Mouse (Mus musculus) liver, adult 2 months (tissue): ENCODE measurements around the gene Hoxd9. TPM values are rescaled to one million over a fixed set of nuclear protein-coding genes. Genes with fewer than 3 reads are reported as not detected.

Experiments used
- DNase-seq: peaks from one replicate; pipeline ENCODE4 v3.0.0-alpha.2; 2011; ENCODE audit warnings: low read depth, low spot score; ENCODE audit errors: extremely low read depth
- H3K27ac ChIP-seq: fragments of 200-500 bp; replicated peaks from 2 replicates; pipeline ENCODE4 v1.5.1; 2012; ENCODE audit warnings: low read depth, mild to moderate bottlenecking, control low read depth, inconsistent platforms, low read length; ENCODE audit not compliant: insufficient read depth
- H3K27me3 ChIP-seq: fragments of 200-500 bp; 2 replicates; pipeline ENCODE4 v1.6.1; 2012; ENCODE audit warnings: mild to moderate bottlenecking, moderate library complexity, low read length, inconsistent platforms; ENCODE audit not compliant: control insufficient read depth, insufficient read depth
- H3K36me3 ChIP-seq: fragments of 200-500 bp; 2 replicates; pipeline ENCODE4 v1.6.1; 2012; ENCODE audit warnings: low read length, inconsistent platforms; ENCODE audit not compliant: control insufficient read depth, insufficient read depth
- H3K4me1 ChIP-seq: fragments of 200-500 bp; 2 replicates; pipeline ENCODE4 v1.6.1; 2011; ENCODE audit warnings: low read length; ENCODE audit not compliant: control insufficient read depth, insufficient read depth
- H3K4me3 ChIP-seq: fragments of 200-500 bp; 2 replicates; pipeline ENCODE4 v1.5.1; 2011; ENCODE audit warnings: low read depth, mild to moderate bottlenecking, control low read depth, low read length, moderate library complexity; ENCODE audit not compliant: insufficient read depth
- H3K79me2 ChIP-seq: fragments of 200-500 bp; 2 replicates; pipeline ENCODE4 v1.6.1; 2012; ENCODE audit warnings: inconsistent platforms, mild to moderate bottlenecking, low read length, moderate library complexity; ENCODE audit not compliant: control insufficient read depth, insufficient read depth
- H3K9ac ChIP-seq: fragments of 200-500 bp; 2 replicates; pipeline ENCODE4 v1.6.1; 2012; ENCODE audit warnings: low read depth, mild to moderate bottlenecking, control low read depth, inconsistent platforms, low read length
- CTCF ChIP-seq: fragments of 200-500 bp; IDR thresholded peaks from 2 replicates; pipeline ENCODE4 v1.5.1; 2011; ENCODE audit warnings: low read depth, low read length, control low read depth
- POLR2A ChIP-seq: fragments of 200-500 bp; IDR thresholded peaks from 2 replicates; pipeline ENCODE4 v1.6.1; 2011; ENCODE audit warnings: low read length, control low read depth; ENCODE audit not compliant: insufficient read depth; ENCODE audit errors: extremely low read depth
- WGBS: fragments of 180-500 bp; shearing (Covaris S2); methylation state at CpG from one replicate; pipeline ENCODE4 v1.1.7; 2018; 5-methylcytosine and 5-hydroxymethylcytosine counted together
- polyA plus RNA-seq: library from polyadenylated mRNA; depleted of rRNA; stranded (reverse); fragments of >200 nt; gene quantifications from 2 replicates; pipeline ENCODE4 v1.2.3, GENCODE M21; 2012
- total RNA-seq: library from RNA; depleted of rRNA; stranded (reverse); fragments of >200 nt; gene quantifications from 2 replicates; pipeline ENCODE4 v1.2.3, GENCODE M21; 2014

Gene Hoxd9
- total and polyA plus RNA-seq, 2 experiments, result not detected

GRCm38 (mm10) chr2:74675666-74676282 is 21.8 kb upstream of the Hoxd9 start:
- no peak overlapping the region for H3K4me3 ChIP-seq
- no peaks in the 10 kb centered on the region for H3K36me3 ChIP-seq
- TF ChIP-seq CTCF (no peak), POLR2A (no peak)
- H3K27me3 ChIP-seq, result peaks cover 38% of the 10 kb centered on the region
- 9% methylated on average over 24 of the region's 24 CpGs for WGBS
- peaks cover 4% of the 10 kb centered on the region; the same call in 1 of the 2 replicates for H3K4me1 ChIP-seq
- H3K27ac ChIP-seq, result no peak overlapping the region
- DNase-seq, result no peak
- no peak overlapping the region for H3K9ac ChIP-seq
- H3K79me2 ChIP-seq, result no peaks in the 10 kb centered on the region

DNA sequence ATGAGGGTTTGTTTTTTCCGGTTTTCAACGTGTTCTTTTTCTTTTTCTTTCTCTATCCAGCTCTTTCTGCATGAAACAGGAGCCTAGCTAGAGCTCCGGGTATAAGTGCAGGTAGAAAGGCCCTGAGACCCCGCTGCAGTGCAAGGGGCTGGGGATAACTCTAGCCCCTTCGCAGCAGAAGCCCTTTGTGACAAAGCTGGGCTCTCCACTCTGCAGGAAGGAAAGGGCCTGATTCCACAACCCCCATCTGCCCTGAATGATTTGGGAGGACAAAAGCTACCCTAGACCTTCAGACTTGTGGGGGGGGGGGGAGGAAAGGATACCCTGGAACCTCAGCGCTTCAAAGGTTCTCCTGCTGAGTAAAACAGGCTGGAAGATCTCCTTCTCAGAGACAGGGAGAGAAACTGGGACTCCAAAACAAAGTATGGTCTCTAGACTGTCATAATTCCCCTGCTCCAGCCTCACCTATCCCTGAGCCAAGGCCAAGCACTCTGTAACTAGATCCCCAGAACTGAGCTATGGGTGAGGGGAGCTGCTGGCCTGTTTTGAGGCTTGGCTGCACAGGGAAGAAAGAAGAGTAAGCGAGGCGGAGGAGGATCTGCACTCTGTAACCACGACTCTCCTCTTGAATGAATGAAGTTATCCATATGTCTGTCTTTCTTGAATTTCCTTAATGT is 21.0 kb upstream of the Hoxd9 start:
- Histone ChIP-seq H3K4me1 (peaks cover 4% of the 10 kb centered on the region; the same call in 1 of the 2 replicates), H3K79me2 (no peaks in the 10 kb centered on the region), H3K27me3 (peaks cover 40% of the 10 kb centered on the region), H3K27ac (no peak overlapping the region), H3K4me3 (no peak overlapping the region), H3K36me3 (no peaks in the 10 kb centered on the region), H3K9ac (no peak overlapping the region)
- no peak for DNase-seq
- TF ChIP-seq CTCF, result no peak
- TF ChIP-seq POLR2A, result no peak
- WGBS, result 8% methylated on average over 9 of the region's 9 CpGs

GRCm38 (mm10) chr2:74677106-74677505 is 20.4 kb upstream of the Hoxd9 start:
- Histone ChIP-seq H3K36me3 (no peaks in the 10 kb centered on the region), H3K79me2 (no peaks in the 10 kb centered on the region), H3K27ac (no peak overlapping the region), H3K4me3 (no peak overlapping the region), H3K4me1 (peaks cover 4% of the 10 kb centered on the region; the same call in 1 of the 2 replicates), H3K9ac (no peak overlapping the region), H3K27me3 (peaks cover 46% of the 10 kb centered on the region)
- TF ChIP-seq CTCF (no peak), POLR2A (no peak)
- WGBS, result 21% methylated on average over 2 of the region's 2 CpGs
- no peak for DNase-seq

DNA sequence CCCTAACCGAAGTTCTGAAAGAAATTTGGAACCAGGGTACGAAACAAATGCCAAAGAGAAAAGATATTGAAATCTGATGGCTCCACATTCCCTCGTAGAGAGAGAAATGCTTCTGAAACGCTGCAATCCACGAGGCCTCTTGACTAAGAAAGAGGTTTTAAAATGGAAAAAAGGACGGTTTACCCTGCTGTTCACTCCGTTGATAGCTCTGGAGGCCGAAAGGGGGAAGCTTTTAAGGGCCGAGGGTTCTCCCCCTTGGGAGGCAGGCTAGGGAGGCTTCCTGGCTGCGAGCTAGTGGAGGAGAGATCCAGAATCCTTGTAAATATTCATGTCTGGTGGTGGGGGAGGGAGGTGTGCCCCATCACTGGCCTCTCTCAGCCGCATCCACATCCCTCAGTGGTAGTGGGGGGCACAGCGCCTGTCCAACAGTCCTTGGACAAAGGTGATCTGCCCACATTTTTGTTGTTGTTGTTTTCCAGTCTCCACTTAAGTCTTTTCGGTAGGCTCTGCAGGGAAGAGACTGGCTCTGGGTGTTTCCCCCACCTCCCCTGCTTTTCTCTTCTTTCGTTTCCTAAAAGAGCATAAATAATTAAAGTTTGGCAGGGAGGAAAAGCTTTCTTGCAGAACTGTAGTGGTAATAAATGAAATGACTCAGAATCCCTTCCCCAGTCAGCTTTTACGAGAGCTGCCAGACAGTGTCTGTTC is 18.5 kb upstream of the Hoxd9 start, which contains the start of gene Hoxd11:
Hoxd11 (plus strand) TSS at position 667 of the 705 bp plus-strand sequence.
- H3K79me2 ChIP-seq, result no peaks in the 10 kb centered on the region
- no peak within 1 kb of the TSS for H3K27ac ChIP-seq
- H3K9ac ChIP-seq, result no peak within 1 kb of the TSS
- no peak within 1 kb of the TSS for H3K4me3 ChIP-seq
- 4% methylated on average over 15 of the region's 15 CpGs for WGBS
- TF ChIP-seq POLR2A, result no peak
- TF ChIP-seq CTCF, result no peak
- no peaks in the 10 kb centered on the region; the same call in 1 of the 2 replicates for H3K4me1 ChIP-seq
- peaks cover 48% of the 10 kb centered on the region for H3K27me3 ChIP-seq
- H3K36me3 ChIP-seq, result no peaks in the 10 kb centered on the region
- DNase-seq, result no peak

DNA sequence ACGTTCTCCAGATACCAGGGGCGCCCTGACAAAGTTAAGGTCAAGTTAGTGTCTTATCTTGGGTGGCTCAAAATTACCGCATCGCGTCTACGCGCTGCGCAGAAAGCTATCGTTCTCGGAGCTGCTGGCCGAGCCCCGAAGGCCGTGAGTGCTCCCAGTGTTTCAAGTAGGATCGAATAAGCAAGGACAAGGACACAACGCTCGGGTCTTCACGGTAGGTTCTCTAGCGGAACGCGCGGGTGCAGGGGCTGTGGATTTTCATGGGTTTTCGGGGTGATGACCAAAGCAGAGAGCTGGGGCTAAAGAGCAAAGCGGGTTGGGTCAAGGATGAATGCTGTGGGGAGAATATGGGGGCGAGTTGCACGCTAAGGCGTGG is 17.9 kb upstream of the Hoxd9 start:
- Histone ChIP-seq H3K4me3 (no peak overlapping the region), H3K27me3 (peaks cover 50% of the 10 kb centered on the region)

More for the DNA sequence above, 17.9 kb upstream of the Hoxd9 start:
- Histone ChIP-seq H3K9ac (no peak overlapping the region), H3K36me3 (no peaks in the 10 kb centered on the region), H3K4me1 (no peaks in the 10 kb centered on the region; the same call in 1 of the 2 replicates), H3K79me2 (no peaks in the 10 kb centered on the region), H3K27ac (no peak overlapping the region)
- TF ChIP-seq POLR2A, result no peak
- no peak for DNase-seq
- WGBS, result 4% methylated on average over 26 of the region's 26 CpGs
